Mouse (Mus musculus): Measurements from ENCODE around the gene Ssh1. TPM values are rescaled to one million over a fixed set of nuclear protein-coding genes. Genes with fewer than 3 reads are reported as not detected.

The Ssh1 gene
- polyA plus RNA-seq (2012; fragmentation: generic; extraction: Trizol), result 3.7 TPM
- long read RNA-seq, experiment 1, partial matches to known transcripts, result 0 of 4 reads
- long read RNA-seq, experiment 1, other reads (novel, unspliced or antisense), result 4 of 4 reads
- long read RNA-seq, experiment 2, full-length matches to known transcripts, result 2 of 10 reads
- long read RNA-seq, experiment 2, partial matches to known transcripts, result 3 of 10 reads
- long read RNA-seq, experiment 2, other reads (novel, unspliced or antisense), result 5 of 10 reads

GRCm38 (mm10) chr5:113993487-113994465, at the start of gene Ssh1:
Gene Ssh1, minus strand, starts transcription at chr5:113993894.
- TF ChIP-seq MAX (IDR thresholded peaks at IDR 0.05) (no peak), MYOG (IDR thresholded peaks at IDR 0.05; ENCODE audit: control insufficient read depth, extremely low read depth, insufficient read length) (no peak), USF1 (IDR thresholded peaks at IDR 0.05; ENCODE audit: low read depth) (no peak), MYOD1 (IDR thresholded peaks at IDR 0.05; ENCODE audit: control insufficient read depth, insufficient read length, low read depth) (no peak), FOSL1 (IDR thresholded peaks at IDR 0.05; ENCODE audit: insufficient read depth, low read length, poor library complexity, severe bottlenecking) (no peak), CEBPB (IDR thresholded peaks at IDR 0.05; ENCODE audit: low read depth) (no peak), CTCF (IDR thresholded peaks at IDR 0.05; ENCODE audit: control insufficient read depth, insufficient read depth, insufficient read length) (no peak)

GRCm38 (mm10) chr5:114041327-114041930, 47.7 kb upstream of the Ssh1 start:
- no peak overlapping the region for H3K4me3 ChIP-seq (ENCODE audit: insufficient read depth, poor library complexity, severe bottlenecking)
- no peaks in the 10 kb centered on the region for H3K79me3 ChIP-seq (ENCODE audit: low read depth)
- TF ChIP-seq CTCF (IDR thresholded peaks at IDR 0.05; ENCODE audit: control insufficient read depth, insufficient read depth, insufficient read length) (no peak), MYOD1 (IDR thresholded peaks at IDR 0.05; ENCODE audit: control insufficient read depth, insufficient read length, low read depth) (no peak)
- no peaks in the 10 kb centered on the region for H3K36me3 ChIP-seq (ENCODE audit: control insufficient read depth, insufficient read depth)
- H3ac ChIP-seq (ENCODE audit: control insufficient read depth, insufficient read length, low read depth), result no peak overlapping the region
- H3K79me2 ChIP-seq (ENCODE audit: control insufficient read depth, insufficient read depth), result no peaks in the 10 kb centered on the region
- H3K27me3 ChIP-seq (ENCODE audit: control insufficient read depth, insufficient read depth, insufficient read length), result peaks cover 8% of the 10 kb centered on the region

More at GRCm38 (mm10) chr5:113993487-113994465, at the start of gene Ssh1:
- Histone ChIP-seq H3K79me3 (ENCODE audit: low read depth) (no peaks in the 10 kb centered on the region), H3K36me3 (ENCODE audit: control insufficient read depth, insufficient read depth) (peaks cover 2% of the 10 kb centered on the region), H3ac (ENCODE audit: control insufficient read depth, insufficient read length, low read depth) (peak within 1 kb of the TSS; percentile 77), H3K4me3 (ENCODE audit: insufficient read depth, poor library complexity, severe bottlenecking) (peak within 1 kb of the TSS; percentile 52), H3K79me2 (ENCODE audit: control insufficient read depth, insufficient read depth) (no peaks in the 10 kb centered on the region), H3K27me3 (ENCODE audit: control insufficient read depth, insufficient read depth, insufficient read length) (no peaks in the 10 kb centered on the region)

GRCm38 (mm10) chr5:114040911-114041310, 47.2 kb upstream of the Ssh1 start:
- TF ChIP-seq MYOD1 (IDR thresholded peaks at IDR 0.05; ENCODE audit: control insufficient read depth, insufficient read length, low read depth), result no peak
- no peak for TF ChIP-seq MAX (IDR thresholded peaks at IDR 0.05)
- TF ChIP-seq CEBPB (IDR thresholded peaks at IDR 0.05; ENCODE audit: low read depth), result no peak
- TF ChIP-seq FOSL1 (IDR thresholded peaks at IDR 0.05; ENCODE audit: insufficient read depth, low read length, poor library complexity, severe bottlenecking), result no peak
- no peak for TF ChIP-seq USF1 (IDR thresholded peaks at IDR 0.05; ENCODE audit: low read depth)
- no peak for TF ChIP-seq CTCF (IDR thresholded peaks at IDR 0.05; ENCODE audit: control insufficient read depth, insufficient read depth, insufficient read length)
- TF ChIP-seq MYOG (IDR thresholded peaks at IDR 0.05; ENCODE audit: control insufficient read depth, extremely low read depth, insufficient read length), result no peak
- H3K79me2 ChIP-seq (ENCODE audit: control insufficient read depth, insufficient read depth), result no peaks in the 10 kb centered on the region
- H3K36me3 ChIP-seq (ENCODE audit: control insufficient read depth, insufficient read depth), result no peaks in the 10 kb centered on the region
- H3K4me3 ChIP-seq (ENCODE audit: insufficient read depth, poor library complexity, severe bottlenecking), result no peak overlapping the region
- H3ac ChIP-seq (ENCODE audit: control insufficient read depth, insufficient read length, low read depth), result no peak overlapping the region
- H3K79me3 ChIP-seq (ENCODE audit: low read depth), result no peaks in the 10 kb centered on the region
- H3K27me3 ChIP-seq (ENCODE audit: control insufficient read depth, insufficient read depth, insufficient read length), result peaks cover 11% of the 10 kb centered on the region

- Histone ChIP-seq H3K36me3 (ENCODE audit: control insufficient read depth, insufficient read depth) (no peaks in the 10 kb centered on the region), H3K4me3 (ENCODE audit: insufficient read depth, poor library complexity, severe bottlenecking) (no peak overlapping the region), H3K79me3 (ENCODE audit: low read depth) (no peaks in the 10 kb centered on the region), H3K27me3 (ENCODE audit: control insufficient read depth, insufficient read depth, insufficient read length) (peaks cover 15% of the 10 kb centered on the region), H3K79me2 (ENCODE audit: control insufficient read depth, insufficient read depth) (no peaks in the 10 kb centered on the region), H3ac (ENCODE audit: control insufficient read depth, insufficient read length, low read depth) (no peak overlapping the region)
- no peak for TF ChIP-seq CEBPB (IDR thresholded peaks at IDR 0.05; ENCODE audit: low read depth)
- no peak for TF ChIP-seq MYOD1 (IDR thresholded peaks at IDR 0.05; ENCODE audit: control insufficient read depth, insufficient read length, low read depth)
- TF ChIP-seq MYOG (IDR thresholded peaks at IDR 0.05; ENCODE audit: control insufficient read depth, extremely low read depth, insufficient read length), result no peak
- no peak for TF ChIP-seq MAX (IDR thresholded peaks at IDR 0.05)
- TF ChIP-seq FOSL1 (IDR thresholded peaks at IDR 0.05; ENCODE audit: insufficient read depth, low read length, poor library complexity, severe bottlenecking), result no peak
- no peak for TF ChIP-seq USF1 (IDR thresholded peaks at IDR 0.05; ENCODE audit: low read depth)
- no peak for TF ChIP-seq CTCF (IDR thresholded peaks at IDR 0.05; ENCODE audit: control insufficient read depth, insufficient read depth, insufficient read length)
Measured at GRCm38 (mm10) chr5:114040508-114040907, 46.8 kb upstream of the Ssh1 start.

GRCm38 (mm10) chr5:114035111-114035510, 41.4 kb upstream of the Ssh1 start:
- Histone ChIP-seq H3K27me3 (ENCODE audit: control insufficient read depth, insufficient read depth, insufficient read length) (peaks cover 33% of the 10 kb centered on the region), H3K79me2 (ENCODE audit: control insufficient read depth, insufficient read depth) (no peaks in the 10 kb centered on the region), H3K36me3 (ENCODE audit: control insufficient read depth, insufficient read depth) (no peaks in the 10 kb centered on the region), H3ac (ENCODE audit: control insufficient read depth, insufficient read length, low read depth) (no peak overlapping the region), H3K79me3 (ENCODE audit: low read depth) (no peaks in the 10 kb centered on the region), H3K4me3 (ENCODE audit: insufficient read depth, poor library complexity, severe bottlenecking) (no peak overlapping the region)
- TF ChIP-seq MAX (IDR thresholded peaks at IDR 0.05) (no peak), MYOD1 (IDR thresholded peaks at IDR 0.05; ENCODE audit: control insufficient read depth, insufficient read length, low read depth) (no peak), FOSL1 (IDR thresholded peaks at IDR 0.05; ENCODE audit: insufficient read depth, low read length, poor library complexity, severe bottlenecking) (no peak), CEBPB (IDR thresholded peaks at IDR 0.05; ENCODE audit: low read depth) (no peak), CTCF (IDR thresholded peaks at IDR 0.05; ENCODE audit: control insufficient read depth, insufficient read depth, insufficient read length) (no peak), USF1 (IDR thresholded peaks at IDR 0.05; ENCODE audit: low read depth) (no peak), MYOG (IDR thresholded peaks at IDR 0.05; ENCODE audit: control insufficient read depth, extremely low read depth, insufficient read length) (no peak)

All from C2C12 (cell line).